23 mouse cellular contexts compared by ENCODE assay signal in genomic region chr4:32444671-32445196, GRCm38 (mm10).
A peak's percentile ranks its signal among the peaks of the same experiment; 100 is the strongest.
DNase-seq lines count a peak whose midpoint lies in the region; ATAC-seq lines count a peak whose summit lies in the region.
"Had no signal": no experiment of that assay in that cellular context is flagged by ENCODE, and none has a peak within 500 bp of the region (broad histone marks: within the 10 kb centered on the region; RNA-seq: fewer than 3 reads in every experiment).

No protein-coding gene starts in this region.

- H3K4me3 ChIP-seq in midbrain, embryonic 16.5 days (ENCODE audit: low read depth, low read length), result no peak overlapping the region
- H3K4me3 ChIP-seq: embryonic facial prominence, embryonic 10.5 days; embryonic facial prominence, embryonic 12.5 days; forebrain, embryonic 13.5 days; forebrain, embryonic 15.5 days had no signal

- no peaks in the 10 kb centered on the region for H3K9me3 ChIP-seq in midbrain, embryonic 16.5 days (replicated peaks; ENCODE audit: control insufficient read depth, low read length, poor library complexity, severe bottlenecking)
- H3K9me3 ChIP-seq: embryonic facial prominence, embryonic 10.5 days; embryonic facial prominence, embryonic 12.5 days; forebrain, embryonic 13.5 days; forebrain, embryonic 15.5 days had no signal

- H3K4me2 ChIP-seq in midbrain, embryonic 16.5 days (ENCODE audit: low read length), result no peak overlapping the region
- H3K4me2 ChIP-seq: embryonic facial prominence, embryonic 12.5 days; forebrain, embryonic 13.5 days; forebrain, embryonic 15.5 days had no signal

- no peaks in the 10 kb centered on the region for H3K27me3 ChIP-seq in midbrain, embryonic 16.5 days (ENCODE audit: control insufficient read depth, insufficient read depth, low read depth, low read length)
- H3K27me3 ChIP-seq: embryonic facial prominence, embryonic 12.5 days; forebrain, embryonic 13.5 days; forebrain, embryonic 15.5 days had no signal

- no peak overlapping the region for H3K9ac ChIP-seq in midbrain, embryonic 16.5 days (ENCODE audit: low read depth, low read length)
- H3K9ac ChIP-seq: embryonic facial prominence, embryonic 12.5 days; forebrain, embryonic 13.5 days; forebrain, embryonic 15.5 days; forebrain, postnatal 0 days had no signal

- ATAC-seq in granulocyte monocyte progenitor cell, adult 5-6 weeks (replicated peaks; ENCODE audit: poor library complexity, severe bottlenecking), result peak; percentile 81
- ATAC-seq in midbrain, embryonic 16.5 days, result no peak
- ATAC-seq: activated CD4-positive, CD25-positive, alpha-beta regulatory T cell, adult 4 months; forebrain, embryonic 13.5 days; forebrain, embryonic 15.5 days; forebrain, postnatal 0 days had no signal

- H3K4me1 ChIP-seq in midbrain, embryonic 16.5 days (ENCODE audit: control insufficient read depth, insufficient read depth, low read length), result no peaks in the 10 kb centered on the region
- H3K4me1 ChIP-seq: embryonic facial prominence, embryonic 10.5 days; embryonic facial prominence, embryonic 12.5 days had no signal

- peak; percentile 13 for DNase-seq in heart, adult 11 months
- no peak for DNase-seq in heart, adult 8-10 months (ENCODE audit: low spot score)
- DNase-seq in 3134 (ENCODE audit: extremely low read depth, insufficient read length, low spot score), result peak; percentile 27
- peak; percentile 89 for DNase-seq in 416B (ENCODE audit: low read depth)
- no peak for DNase-seq in cerebellum, adult 9-11 months
- DNase-seq in T-cell, adult 2 months (ENCODE audit: low spot score), result no peak
- DNase-seq: adrenal gland, adult 8-10 months; adrenal gland, postnatal 14 days; adrenal gland, postnatal 36 days; cerebellum, adult 11-12 months; cerebellum, adult 2 months; cerebellum, adult 9-10 months; cerebellum, postnatal 14 days; cerebellum, postnatal 36 days; embryo, embryonic 11 days; forebrain, postnatal 0 days had no signal

- WGBS in midbrain, embryonic 16.5 days, result 89% methylated on average over 1 of the region's 1 CpGs

- H3K27ac ChIP-seq in midbrain, embryonic 16.5 days (ENCODE audit: low read length), result no peak overlapping the region
- H3K27ac ChIP-seq: embryonic facial prominence, embryonic 10.5 days; embryonic facial prominence, embryonic 12.5 days; forebrain, embryonic 13.5 days; forebrain, embryonic 15.5 days had no signal

- H3K36me3 ChIP-seq in midbrain, embryonic 16.5 days (ENCODE audit: control insufficient read depth, insufficient read depth, low read length), result no peaks in the 10 kb centered on the region
- H3K36me3 ChIP-seq: embryonic facial prominence, embryonic 10.5 days; embryonic facial prominence, embryonic 12.5 days; forebrain, embryonic 15.5 days had no signal

Comparison
In these comparisons a context has a peak if more than half of its experiments do, and no peak if none do; other contexts are left out.
1. DNase-seq: peak in heart, adult 11 months (single experiment), 3134 (single experiment) and 416B (single experiment); none in heart, adult 8-10 months (single experiment), cerebellum, adult 9-11 months (single experiment) and T-cell, adult 2 months (single experiment).